Mouse (Mus musculus): ENCODE results near the gene Invs. TPM values are rescaled to one million over a fixed set of nuclear protein-coding genes. Genes with fewer than 3 reads are reported as not detected.

Invs gene
- polyA plus RNA-seq, 1 experiment, result 7.2 TPM

GRCm38 (mm10) chr4:48481287-48481686 lies 201.7 kb downstream of the Invs start:
- TF ChIP-seq GATA1 (IDR thresholded peaks at IDR 0.05; ENCODE audit: low read length), result no peak

Other genes with a start within 250 kb of the Invs start
- gene Nr4a3, start 234.6 kb upstream of the Invs start, polyA plus RNA-seq (2012), result 0.27 and 0.37 TPM in 2 replicates
- gene Stx17, start 154.8 kb upstream of the Invs start, polyA plus RNA-seq (2012), result 3.7 and 4.7 TPM in 2 replicates
- gene Erp44, start 202 bp upstream of the Invs start, polyA plus RNA-seq (2012), result 8.7 and 9.5 TPM in 2 replicates
- gene Tex10, start 193.7 kb downstream of the Invs start, polyA plus RNA-seq (2012), result 17.4 and 26.5 TPM in 2 replicates

All from G1E-ER4 (cell line).